In genomic region chr4:149952201-149952600, GRCm38 (mm10) we compare ENCODE assay signal across 13 mouse cellular contexts. TPM values are rescaled to one million over a fixed set of nuclear protein-coding genes. Genes with fewer than 3 reads are reported as not detected.
DNase-seq lines count a peak whose midpoint lies in the region; ATAC-seq and TF ChIP-seq lines count a peak whose summit lies in the region.
"Had no signal": no experiment of that assay in that cellular context is flagged by ENCODE, and none has a peak within 500 bp of the region (broad histone marks: within the 10 kb centered on the region; RNA-seq: fewer than 3 reads in every experiment).

No protein-coding gene starts in this region.

- no peak for TF ChIP-seq CTCF in intestine, postnatal 0 days (IDR thresholded peaks at IDR 0.05; ENCODE audit: low read depth)

- WGBS in embryonic facial prominence, embryonic 12.5 days = 86% methylated on average over 9 of the region's 9 CpGs
- 91% methylated on average over 9 of the region's 9 CpGs for WGBS in embryonic facial prominence, embryonic 10.5 days
- WGBS in intestine, embryonic 15.5 days = 91% methylated on average over 9 of the region's 9 CpGs
- 92% methylated on average over 9 of the region's 9 CpGs for WGBS in intestine, embryonic 16.5 days
- WGBS in intestine, postnatal 0 days = 97% methylated on average over 9 of the region's 9 CpGs

- no peak overlapping the region for H3K27ac ChIP-seq in embryonic facial prominence, embryonic 12.5 days
- H3K27ac ChIP-seq in embryonic facial prominence, embryonic 10.5 days (replicated peaks) = no peak overlapping the region
- no peak overlapping the region for H3K27ac ChIP-seq in intestine, embryonic 15.5 days
- no peak overlapping the region for H3K27ac ChIP-seq in intestine, embryonic 16.5 days (ENCODE audit: low read length)
- no peak overlapping the region for H3K27ac ChIP-seq in intestine, postnatal 0 days (ENCODE audit: low read depth, low read length)
- H3K27ac ChIP-seq: embryonic facial prominence, embryonic 15.5 days; heart, embryonic 15.5 days; kidney, embryonic 15.5 days; liver, embryonic 13.5 days had no signal

- ATAC-seq in embryonic facial prominence, embryonic 12.5 days (ENCODE audit: insufficient number of reproducible peaks, insufficient read depth, low FRiP score, low TSS enrichment) = no peak
- no peak for ATAC-seq in intestine, embryonic 15.5 days
- no peak for ATAC-seq in intestine, embryonic 16.5 days
- ATAC-seq in intestine, postnatal 0 days = no peak

- H3K9ac ChIP-seq in embryonic facial prominence, embryonic 12.5 days = 0 out of 2 replicates have a peak overlapping the region, but pooled peaks have one; percentile 12
- no peak overlapping the region for H3K9ac ChIP-seq in intestine, embryonic 15.5 days
- no peak overlapping the region for H3K9ac ChIP-seq in intestine, embryonic 16.5 days (ENCODE audit: low read depth, low read length)
- H3K9ac ChIP-seq in intestine, postnatal 0 days (ENCODE audit: low read depth, low read length) = no peak overlapping the region
- H3K9ac ChIP-seq: embryonic facial prominence, embryonic 15.5 days; heart, embryonic 15.5 days; kidney, embryonic 15.5 days; liver, embryonic 13.5 days had no signal

- no peaks in the 10 kb centered on the region for H3K36me3 ChIP-seq in embryonic facial prominence, embryonic 12.5 days
- H3K36me3 ChIP-seq in embryonic facial prominence, embryonic 10.5 days (replicated peaks) = peaks cover 5% of the 10 kb centered on the region; the same call in 1 of the 2 replicates
- H3K36me3 ChIP-seq in intestine, embryonic 15.5 days = no peaks in the 10 kb centered on the region
- 0 out of 2 replicates have a peak, but pooled peaks cover 2% of the 10 kb centered on the region for H3K36me3 ChIP-seq in intestine, embryonic 16.5 days (ENCODE audit: control insufficient read depth, insufficient read depth, low read length)
- H3K36me3 ChIP-seq in intestine, postnatal 0 days (ENCODE audit: control insufficient read depth, insufficient read depth) = 0 out of 2 replicates have a peak, but pooled peaks cover 7% of the 10 kb centered on the region
- H3K36me3 ChIP-seq: embryonic facial prominence, embryonic 15.5 days; heart, embryonic 15.5 days; kidney, embryonic 15.5 days; liver, embryonic 13.5 days had no signal

- no peak for DNase-seq in embryonic facial prominence, embryonic 10.5 days (ENCODE audit: low spot score)
- peak; percentile 52 for DNase-seq in lung, postnatal 36 days
- DNase-seq in testis, postnatal 10 days (ENCODE audit: low spot score) = no peak
- DNase-seq: liver, embryonic 13.5 days; thymus, adult 2 months had no signal

- H3K4me1 ChIP-seq in embryonic facial prominence, embryonic 12.5 days = peaks cover 41% of the 10 kb centered on the region
- peaks cover 85% of the 10 kb centered on the region for H3K4me1 ChIP-seq in embryonic facial prominence, embryonic 10.5 days
- peaks cover 23% of the 10 kb centered on the region for H3K4me1 ChIP-seq in intestine, embryonic 15.5 days (replicated peaks)
- peaks cover 35% of the 10 kb centered on the region for H3K4me1 ChIP-seq in intestine, embryonic 16.5 days (ENCODE audit: control insufficient read depth, insufficient read depth, low read length)
- peaks cover 16% of the 10 kb centered on the region; the same call in 1 of the 2 replicates for H3K4me1 ChIP-seq in intestine, postnatal 0 days (replicated peaks; ENCODE audit: control insufficient read depth, insufficient read depth, low read length)

- peaks cover 6% of the 10 kb centered on the region for H3K27me3 ChIP-seq in embryonic facial prominence, embryonic 12.5 days
- H3K27me3 ChIP-seq in embryonic facial prominence, embryonic 10.5 days (replicated peaks; ENCODE audit: low read depth, poor library complexity, severe bottlenecking) = peaks cover 60% of the 10 kb centered on the region
- H3K27me3 ChIP-seq in intestine, embryonic 15.5 days (replicated peaks) = peaks cover 5% of the 10 kb centered on the region; the same call in 1 of the 2 replicates
- H3K27me3 ChIP-seq in intestine, embryonic 16.5 days (replicated peaks; ENCODE audit: control insufficient read depth, insufficient read depth, low read length) = no peaks in the 10 kb centered on the region; the same call in 1 of the 2 replicates
- no peaks in the 10 kb centered on the region for H3K27me3 ChIP-seq in intestine, postnatal 0 days (replicated peaks; ENCODE audit: control insufficient read depth, insufficient read depth, low read length)

- peak overlapping the region; percentile 93; the same call in 1 of the 2 replicates for H3K4me2 ChIP-seq in embryonic facial prominence, embryonic 12.5 days (replicated peaks)
- peak overlapping the region; percentile 93; the same call in 1 of the 2 replicates for H3K4me2 ChIP-seq in intestine, embryonic 15.5 days (replicated peaks)
- H3K4me2 ChIP-seq in intestine, embryonic 16.5 days (ENCODE audit: low read depth, low read length) = no peak overlapping the region
- H3K4me2 ChIP-seq in intestine, postnatal 0 days (replicated peaks; ENCODE audit: low read depth) = peak overlapping the region; percentile 91; the same call in 1 of the 2 replicates
- H3K4me2 ChIP-seq: heart, embryonic 15.5 days; kidney, embryonic 15.5 days; liver, embryonic 13.5 days had no signal

- no peaks in the 10 kb centered on the region for H3K9me3 ChIP-seq in embryonic facial prominence, embryonic 12.5 days
- H3K9me3 ChIP-seq in embryonic facial prominence, embryonic 10.5 days = no peaks in the 10 kb centered on the region
- H3K9me3 ChIP-seq in intestine, embryonic 15.5 days = no peaks in the 10 kb centered on the region
- H3K9me3 ChIP-seq in intestine, embryonic 16.5 days (ENCODE audit: control insufficient read depth, low read length) = no peaks in the 10 kb centered on the region
- no peaks in the 10 kb centered on the region for H3K9me3 ChIP-seq in intestine, postnatal 0 days (ENCODE audit: control insufficient read depth)
- H3K9me3 ChIP-seq: embryonic facial prominence, embryonic 15.5 days; heart, embryonic 15.5 days; kidney, embryonic 15.5 days; liver, embryonic 13.5 days; megakaryocyte, embryonic 14.5 days had no signal

- H3K4me3 ChIP-seq in embryonic facial prominence, embryonic 12.5 days = no peak overlapping the region
- no peak overlapping the region for H3K4me3 ChIP-seq in embryonic facial prominence, embryonic 10.5 days
- no peak overlapping the region for H3K4me3 ChIP-seq in intestine, embryonic 15.5 days (replicated peaks)
- H3K4me3 ChIP-seq in intestine, embryonic 16.5 days (ENCODE audit: low read length) = no peak overlapping the region
- no peak overlapping the region for H3K4me3 ChIP-seq in intestine, postnatal 0 days (ENCODE audit: low read depth, low read length)
- H3K4me3 ChIP-seq: embryonic facial prominence, embryonic 15.5 days; heart, embryonic 15.5 days; kidney, embryonic 15.5 days; liver, embryonic 13.5 days; megakaryocyte, embryonic 14.5 days had no signal

RNA-seq across cellular contexts. Expression of gene Spsb1, which starts 2.6 kb away (rescaled TPM):
- 21.0 and 22.6 TPM in 2 replicates for polyA plus RNA-seq in embryonic facial prominence, embryonic 12.5 days (2016; fragmentation: Nextera tagmentation; extraction: Ambion mirVana)
- polyA plus RNA-seq in embryonic facial prominence, embryonic 10.5 days (2016; fragmentation: Nextera tagmentation; extraction: Ambion mirVana) = 16.7 and 21.4 TPM in 2 replicates
- 17.0 and 18.2 TPM in 2 replicates for polyA plus RNA-seq in intestine, embryonic 15.5 days (2015; fragmentation: Nextera tagmentation; extraction: Ambion mirVana)
- polyA plus RNA-seq in intestine, embryonic 16.5 days (2015; fragmentation: Nextera tagmentation; extraction: Ambion mirVana) = 17.0 and 20.6 TPM in 2 replicates
- 26.4 and 26.5 TPM in 2 replicates for polyA plus RNA-seq in intestine, postnatal 0 days (2015; fragmentation: Nextera tagmentation; extraction: Ambion mirVana)

RNA-seq across cellular contexts. Expression of gene H6pd, which starts 56.6 kb away (rescaled TPM):
- 7.4 and 8.4 TPM in 2 replicates for polyA plus RNA-seq in embryonic facial prominence, embryonic 12.5 days (2016; fragmentation: Nextera tagmentation; extraction: Ambion mirVana)
- polyA plus RNA-seq in embryonic facial prominence, embryonic 10.5 days (2016; fragmentation: Nextera tagmentation; extraction: Ambion mirVana) = 4.9 and 5.3 TPM in 2 replicates
- 22.2 and 24.0 TPM in 2 replicates for polyA plus RNA-seq in intestine, embryonic 15.5 days (2015; fragmentation: Nextera tagmentation; extraction: Ambion mirVana)
- 31.6 and 41.6 TPM in 2 replicates for polyA plus RNA-seq in intestine, embryonic 16.5 days (2015; fragmentation: Nextera tagmentation; extraction: Ambion mirVana)
- 33.1 and 37.5 TPM in 2 replicates for polyA plus RNA-seq in intestine, postnatal 0 days (2015; fragmentation: Nextera tagmentation; extraction: Ambion mirVana)
